Mouse (Mus musculus) heart, adult 2 months (tissue): ENCODE results near the gene Ocm.

Experiments
- CTCF ChIP-seq: fragments of 200-600 bp; IDR thresholded peaks from 2 replicates; pipeline ENCODE4 v1.8.1; 2022; ENCODE audit warnings: antibody characterized with exemption, mild to moderate bottlenecking, moderate library complexity
- EP300 ChIP-seq: fragments of 200-500 bp; IDR thresholded peaks from 2 replicates; pipeline ENCODE4 v1.6.1; 2011; ENCODE audit warnings: low read depth, low read length, control low read depth; ENCODE audit not compliant: insufficient read depth

- TF ChIP-seq EP300: no peak
- TF ChIP-seq CTCF: no peak
These were observed 13.4 kb upstream of the Ocm start for GRCm38 (mm10) chr5:144039886-144040285.
